Mouse (Mus musculus) small intestine, adult 2 months (tissue): ENCODE measurements around the gene Gstm1.

Source experiments
- CTCF ChIP-seq: fragments of 200-500 bp; IDR thresholded peaks from 2 replicates; pipeline ENCODE4 v1.5.1; 2012; ENCODE audit warnings: low read depth, mild to moderate bottlenecking, control low read depth, inconsistent platforms, low read length, moderate library complexity, mixed read lengths; ENCODE audit not compliant: insufficient replicate concordance, insufficient read length; ENCODE audit errors: extremely low read depth
- POLR2A ChIP-seq: fragments of 200-500 bp; IDR thresholded peaks from 2 replicates; pipeline ENCODE4 v1.6.1; 2012; ENCODE audit warnings: low read depth, mild to moderate bottlenecking, control low read depth, inconsistent platforms, low read length, moderate library complexity

DNA sequence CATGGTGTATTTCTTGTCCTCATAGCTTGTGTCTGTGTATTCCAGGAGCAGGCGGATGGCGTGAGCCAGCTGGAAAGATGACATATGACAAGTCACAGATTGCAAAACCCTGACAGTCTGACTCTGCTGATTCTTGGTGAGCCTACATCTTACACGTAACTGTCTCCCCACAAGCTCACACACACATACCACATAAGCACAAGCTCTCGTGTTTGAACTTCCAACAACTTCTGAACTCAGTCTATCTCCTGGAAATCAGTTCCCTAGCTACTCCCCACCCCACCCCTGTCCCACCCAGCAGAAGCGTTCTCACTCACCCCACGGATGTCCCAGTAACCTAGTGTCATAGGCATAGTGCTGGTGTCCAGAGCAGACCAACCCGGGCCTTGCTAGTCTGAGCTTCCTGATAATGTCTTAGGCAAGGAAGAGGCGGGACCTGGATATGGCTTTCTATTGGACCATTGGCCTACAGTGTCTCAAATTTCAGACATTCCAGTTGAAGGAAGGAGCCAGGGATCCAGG lies 31.7 kb downstream of the Gstm1 start, which contains the start of gene Gstm2:
- no peak for TF ChIP-seq POLR2A
- no peak for TF ChIP-seq CTCF
